Mouse (Mus musculus) heart, embryonic 13.5 days (tissue): ENCODE measurements around the gene Kdelc1. TPM values are rescaled to one million over a fixed set of nuclear protein-coding genes. Genes with fewer than 3 reads are reported as not detected.

ENCODE experiments used
- ATAC-seq: fragments of 200-750 bp; cut with Nextera tagmentation; 2 replicates; pipeline ENCODE4 v1.8.0; 2017; ENCODE audit warnings: moderate TSS enrichment; ENCODE audit not compliant: insufficient number of reproducible peaks, low FRiP score, low TSS enrichment; ENCODE audit errors: extremely low read depth
- H3K27ac ChIP-seq: fragments of 300-500 bp; sonication (generic); replicated peaks from 2 replicates; pipeline ENCODE4 v1.5.1; 2015; ENCODE audit warnings: moderate library complexity, mild to moderate bottlenecking, inconsistent platforms
- H3K27me3 ChIP-seq: fragments of 300-500 bp; sonication (generic); replicated peaks from 2 replicates; pipeline ENCODE4 v1.6.1; 2015; ENCODE audit warnings: mild to moderate bottlenecking, inconsistent platforms
- H3K36me3 ChIP-seq: fragments of 300-500 bp; sonication (generic); 2 replicates; pipeline ENCODE4 v1.6.1; 2015; ENCODE audit warnings: mild to moderate bottlenecking, inconsistent platforms
- H3K4me1 ChIP-seq: fragments of 300-500 bp; sonication (generic); 2 replicates; pipeline ENCODE4 v1.6.1; 2015; ENCODE audit warnings: inconsistent platforms
- H3K4me2 ChIP-seq: fragments of 300-500 bp; sonication (generic); 2 replicates; pipeline ENCODE4 v1.6.1; 2015; ENCODE audit warnings: inconsistent platforms, mild to moderate bottlenecking, moderate library complexity
- H3K4me3 ChIP-seq: fragments of 300-500 bp; sonication (generic); 2 replicates; pipeline ENCODE4 v1.5.1; 2015; ENCODE audit warnings: moderate library complexity, mild to moderate bottlenecking, inconsistent platforms
- H3K9ac ChIP-seq: fragments of 300-500 bp; sonication (generic); 2 replicates; pipeline ENCODE4 v1.6.1; 2015; ENCODE audit warnings: inconsistent platforms, mild to moderate bottlenecking, moderate library complexity
- H3K9me3 ChIP-seq: fragments of 300-500 bp; sonication (generic); 2 replicates; pipeline ENCODE4 v1.6.1; 2016; ENCODE audit warnings: inconsistent platforms
- WGBS: fragments of 180-500 bp; shearing (Covaris S2); methylation state at CpG from one replicate; pipeline ENCODE4 v1.1.7; 2015; ENCODE audit warnings: mixed read lengths; 5-methylcytosine and 5-hydroxymethylcytosine counted together
- polyA plus RNA-seq: library from polyadenylated mRNA; unstranded; fragments of >200 nt; fragmentation: Nextera tagmentation; extraction: Ambion mirVana; gene quantifications from 2 replicates; pipeline ENCODE4 v1.2.1, GENCODE M21; 2015

The Kdelc1 gene
- 38.1 and 45.5 TPM in 2 replicates for polyA plus RNA-seq

GRCm38 (mm10) chr1:44118239-44119054 is at the start of gene Kdelc1, which contains the start of gene Bivm:
Kdelc1 (minus strand) TSS chr1:44118808.
Bivm (plus strand) TSS chr1:44118957.
- H3K9me3 ChIP-seq = no peaks in the 10 kb centered on the region
- peaks cover 34% of the 10 kb centered on the region for H3K36me3 ChIP-seq
- peak within 1 kb of the TSS; percentile 99 for H3K27ac ChIP-seq
- H3K4me2 ChIP-seq = peak within 1 kb of the TSS; percentile 66
- ATAC-seq = peak; percentile 86
- H3K27me3 ChIP-seq = no peaks in the 10 kb centered on the region
- H3K9ac ChIP-seq = peak within 1 kb of the TSS; percentile 92
- under 1% methylated on average over 39 of the region's 39 CpGs for WGBS
- H3K4me1 ChIP-seq = peaks cover 17% of the 10 kb centered on the region
- peak within 1 kb of the TSS; percentile 63 for H3K4me3 ChIP-seq

- no peaks in the 10 kb centered on the region for H3K9me3 ChIP-seq
- peaks cover 82% of the 10 kb centered on the region for H3K36me3 ChIP-seq
- WGBS = 88% methylated on average over 3 of the region's 3 CpGs
- H3K27me3 ChIP-seq = no peaks in the 10 kb centered on the region
- H3K4me2 ChIP-seq = no peak overlapping the region
- no peak overlapping the region for H3K4me3 ChIP-seq
- no peak for ATAC-seq
- no peak overlapping the region for H3K9ac ChIP-seq
- H3K27ac ChIP-seq = no peak overlapping the region
- H3K4me1 ChIP-seq = no peaks in the 10 kb centered on the region
Measured at GRCm38 (mm10) chr1:44167859-44168383, 49.3 kb upstream of the Kdelc1 start.

GRCm38 (mm10) chr1:44162389-44162788 is 43.8 kb upstream of the Kdelc1 start:
- no peak for ATAC-seq
- Histone ChIP-seq H3K27ac (no peak overlapping the region), H3K4me2 (no peak overlapping the region), H3K4me3 (no peak overlapping the region), H3K9ac (no peak overlapping the region), H3K27me3 (no peaks in the 10 kb centered on the region), H3K4me1 (no peaks in the 10 kb centered on the region), H3K36me3 (peaks cover 88% of the 10 kb centered on the region), H3K9me3 (no peaks in the 10 kb centered on the region)
- WGBS = 92% methylated on average over 5 of the region's 5 CpGs

- H3K9me3 ChIP-seq = no peaks in the 10 kb centered on the region
- H3K4me1 ChIP-seq = no peaks in the 10 kb centered on the region
- no peak overlapping the region for H3K4me2 ChIP-seq
- H3K9ac ChIP-seq = no peak overlapping the region
- no peak overlapping the region for H3K27ac ChIP-seq
- 91% methylated on average over 6 of the region's 6 CpGs for WGBS
- peaks cover 82% of the 10 kb centered on the region for H3K36me3 ChIP-seq
- H3K4me3 ChIP-seq = no peak overlapping the region
- no peak for ATAC-seq
- no peaks in the 10 kb centered on the region for H3K27me3 ChIP-seq
Measured at GRCm38 (mm10) chr1:44161818-44162217, 43.2 kb upstream of the Kdelc1 start.

GRCm38 (mm10) chr1:44158317-44158716 is 39.7 kb upstream of the Kdelc1 start:
- no peak for ATAC-seq
- H3K36me3 ChIP-seq = peaks cover 53% of the 10 kb centered on the region

GRCm38 (mm10) chr1:44155287-44155686 is 36.7 kb upstream of the Kdelc1 start:
- Histone ChIP-seq H3K27ac (no peak overlapping the region), H3K4me2 (no peak overlapping the region), H3K27me3 (no peaks in the 10 kb centered on the region), H3K9ac (no peak overlapping the region), H3K36me3 (peaks cover 29% of the 10 kb centered on the region), H3K4me3 (no peak overlapping the region), H3K4me1 (no peaks in the 10 kb centered on the region), H3K9me3 (peaks cover 7% of the 10 kb centered on the region; the same call in 1 of the 2 replicates)
- no peak for ATAC-seq
- 96% methylated on average over 4 of the region's 4 CpGs for WGBS

More at GRCm38 (mm10) chr1:44158317-44158716, 39.7 kb upstream of the Kdelc1 start:
- Histone ChIP-seq H3K9me3 (no peaks in the 10 kb centered on the region), H3K9ac (no peak overlapping the region), H3K27me3 (no peaks in the 10 kb centered on the region), H3K4me1 (no peaks in the 10 kb centered on the region), H3K4me3 (no peak overlapping the region), H3K27ac (no peak overlapping the region), H3K4me2 (no peak overlapping the region)
- 89% methylated on average over 6 of the region's 6 CpGs for WGBS

- peak overlapping the region; percentile 71 for H3K4me2 ChIP-seq
- H3K9me3 ChIP-seq = peaks cover 7% of the 10 kb centered on the region; the same call in 1 of the 2 replicates
- H3K27me3 ChIP-seq = no peaks in the 10 kb centered on the region
- H3K4me1 ChIP-seq = peaks cover 12% of the 10 kb centered on the region
- 42% methylated on average over 6 of the region's 6 CpGs for WGBS
- peak overlapping the region; percentile 97 for H3K9ac ChIP-seq
- H3K4me3 ChIP-seq = peak overlapping the region; percentile 86
- no peak for ATAC-seq
- H3K36me3 ChIP-seq = peaks cover 9% of the 10 kb centered on the region
- peak overlapping the region; percentile 94 for H3K27ac ChIP-seq
Measured at GRCm38 (mm10) chr1:44148706-44149105, 30.1 kb upstream of the Kdelc1 start.

- Histone ChIP-seq H3K27me3 (no peaks in the 10 kb centered on the region), H3K4me1 (peaks cover 12% of the 10 kb centered on the region), H3K9ac (peak within 1 kb of the TSS; percentile 97), H3K4me3 (peak within 1 kb of the TSS; percentile 86), H3K4me2 (peak within 1 kb of the TSS; percentile 71), H3K9me3 (peaks cover 6% of the 10 kb centered on the region; the same call in 1 of the 2 replicates), H3K27ac (peak within 1 kb of the TSS; percentile 94), H3K36me3 (peaks cover 18% of the 10 kb centered on the region)
- under 1% methylated on average over 66 of the region's 66 CpGs for WGBS
- peak; percentile 91 for ATAC-seq
Measured at GRCm38 (mm10) chr1:44147563-44148381, 29.2 kb upstream of the Kdelc1 start, which contains the start of gene Ercc5. Ercc5 (plus strand) TSS chr1:44147744.

GRCm38 (mm10) chr1:44142747-44143146 is 24.1 kb upstream of the Kdelc1 start:
- Histone ChIP-seq H3K27me3 (no peaks in the 10 kb centered on the region), H3K4me3 (no peak overlapping the region), H3K9me3 (no peaks in the 10 kb centered on the region), H3K36me3 (peaks cover 60% of the 10 kb centered on the region), H3K9ac (no peak overlapping the region), H3K4me1 (peaks cover 5% of the 10 kb centered on the region), H3K4me2 (no peak overlapping the region), H3K27ac (no peak overlapping the region)
- ATAC-seq = no peak
- 77% methylated on average over 5 of the region's 5 CpGs for WGBS

- Histone ChIP-seq H3K36me3 (peaks cover 77% of the 10 kb centered on the region), H3K9ac (no peak overlapping the region), H3K9me3 (no peaks in the 10 kb centered on the region), H3K4me3 (no peak overlapping the region), H3K4me2 (no peak overlapping the region), H3K4me1 (no peaks in the 10 kb centered on the region), H3K27ac (no peak overlapping the region), H3K27me3 (no peaks in the 10 kb centered on the region)
- 78% methylated on average over 4 of the region's 4 CpGs for WGBS
- ATAC-seq = no peak
Measured at GRCm38 (mm10) chr1:44140232-44140631, 21.6 kb upstream of the Kdelc1 start.
